Mouse (Mus musculus): ENCODE results near the gene Egr4. TPM values are rescaled to one million over a fixed set of nuclear protein-coding genes. Genes with fewer than 3 reads are reported as not detected.

Egr4 gene
- not detected for polyA plus RNA-seq (2017; shearing (Covaris generic))

DNA sequence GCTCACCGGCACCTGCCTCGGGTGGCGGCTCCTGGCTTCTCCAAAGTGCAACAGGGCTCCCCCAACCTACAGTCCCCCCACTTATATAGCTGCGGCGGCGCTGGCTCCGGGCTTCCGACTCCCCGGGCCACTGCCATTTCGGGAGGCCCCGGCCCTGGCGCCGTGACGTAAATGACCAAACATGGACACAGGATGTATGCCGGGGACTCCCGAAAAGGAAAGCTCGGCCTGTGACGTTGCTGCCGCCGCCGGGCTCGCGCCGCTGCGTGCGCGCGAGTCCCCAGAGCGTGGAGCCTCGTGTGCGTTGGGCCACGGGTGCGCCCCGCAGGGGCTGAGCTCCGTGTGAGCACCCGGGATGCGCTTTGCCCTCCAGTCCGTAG is at the start of gene Egr4:
Gene Egr4 (minus strand): TSS at position 59 of the 380 bp plus-strand sequence.

DNA sequence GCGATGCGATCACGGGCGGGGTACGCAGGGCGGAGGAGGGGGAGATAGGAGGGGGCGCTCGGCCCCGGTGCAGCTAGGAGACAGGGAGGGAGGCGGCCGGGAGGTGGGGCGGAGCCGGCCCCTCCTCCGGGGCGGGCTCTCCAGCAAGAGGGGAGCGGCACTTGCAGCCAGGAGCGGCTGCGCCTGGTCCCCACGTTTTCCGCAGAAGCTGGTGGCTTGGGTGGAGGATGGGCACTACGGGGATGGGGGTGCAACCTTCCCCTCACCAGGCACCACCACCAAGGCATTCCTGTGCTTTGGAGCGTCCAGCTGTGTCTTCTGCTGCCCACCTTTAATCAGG is 10.5 kb downstream of the Egr4 start, which contains the start of gene Fbxo41:
Gene Fbxo41 (minus strand): TSS at position 84 of the 340 bp plus-strand sequence.

Other genes with a start within 250 kb of the Egr4 start
- 1.5 TPM for gene Sfxn5, start 180.2 kb downstream of the Egr4 start, polyA plus RNA-seq (2017; shearing (Covaris generic))
- 0.58 TPM for gene Rab11fip5, start 139.0 kb downstream of the Egr4 start, polyA plus RNA-seq (2017; shearing (Covaris generic))
- gene Noto, start 89.7 kb downstream of the Egr4 start, polyA plus RNA-seq (2017; shearing (Covaris generic)): not detected
- 34.2 TPM for gene Smyd5, start 81.6 kb downstream of the Egr4 start, polyA plus RNA-seq (2017; shearing (Covaris generic))
- gene Cct7, start 62.1 kb downstream of the Egr4 start, polyA plus RNA-seq (2017; shearing (Covaris generic)): 313 TPM
- 20.5 TPM for gene Pradc1, start 61.6 kb downstream of the Egr4 start, polyA plus RNA-seq (2017; shearing (Covaris generic))
- gene Fbxo41, start 10.6 kb downstream of the Egr4 start, polyA plus RNA-seq (2017; shearing (Covaris generic)): not detected
- gene Alms1, start 73.9 kb upstream of the Egr4 start, polyA plus RNA-seq (2017; shearing (Covaris generic)): 1.3 TPM
- gene Nat8f7, start 199.6 kb upstream of the Egr4 start, polyA plus RNA-seq (2017; shearing (Covaris generic)): not detected

All from naive thymus-derived CD4-positive, alpha-beta T cell, adult 5 months (primary cell).